Mouse (Mus musculus): ENCODE measurements at regions not wholly inside any gene's neighbourhood (a gene's known extent, or its start where the extent isn't known, plus 50 kb on each side); places are given as distances from the start of the nearest gene placed in this dataset.

- Histone ChIP-seq H3K27me3 (ENCODE audit: control insufficient read depth, insufficient read depth, low read length) (no peaks in the 10 kb centered on the region), H3K4me3 (replicated peaks; ENCODE audit: insufficient read depth, low read depth, low read length) (no peak overlapping the region), H3K27ac (ENCODE audit: insufficient read depth, low read length) (no peak overlapping the region), H3K4me1 (ENCODE audit: control insufficient read depth, insufficient read depth, low read length) (no peaks in the 10 kb centered on the region)
- WGBS = 90% methylated on average over 11 of the region's 11 CpGs
- TF ChIP-seq POLR2A (IDR thresholded peaks at IDR 0.05; ENCODE audit: borderline replicate concordance, insufficient read depth, low read length) (no peak), CTCF (IDR thresholded peaks at IDR 0.05; ENCODE audit: borderline replicate concordance, insufficient read depth, low read depth, low read length) (no peak)
- no peak for DNase-seq
These were observed 159.2 kb upstream of the Fn1 start for GRCm38 (mm10) chr1:71812171-71812695.

GRCm38 (mm10) chr1:71811196-71811788 is 158.3 kb upstream of the Fn1 start:
- WGBS = 96% methylated on average over 11 of the region's 11 CpGs
- TF ChIP-seq POLR2A (IDR thresholded peaks at IDR 0.05; ENCODE audit: borderline replicate concordance, insufficient read depth, low read length) (no peak), CTCF (IDR thresholded peaks at IDR 0.05; ENCODE audit: borderline replicate concordance, insufficient read depth, low read depth, low read length) (no peak)
- Histone ChIP-seq H3K27ac (ENCODE audit: insufficient read depth, low read length) (no peak overlapping the region), H3K27me3 (ENCODE audit: control insufficient read depth, insufficient read depth, low read length) (no peaks in the 10 kb centered on the region), H3K4me3 (replicated peaks; ENCODE audit: insufficient read depth, low read depth, low read length) (no peak overlapping the region), H3K4me1 (ENCODE audit: control insufficient read depth, insufficient read depth, low read length) (no peaks in the 10 kb centered on the region)
- DNase-seq = no peak

- Histone ChIP-seq H3K4me3 (replicated peaks; ENCODE audit: insufficient read depth, low read depth, low read length) (no peak overlapping the region), H3K27ac (ENCODE audit: insufficient read depth, low read length) (no peak overlapping the region), H3K4me1 (ENCODE audit: control insufficient read depth, insufficient read depth, low read length) (no peaks in the 10 kb centered on the region), H3K27me3 (ENCODE audit: control insufficient read depth, insufficient read depth, low read length) (no peaks in the 10 kb centered on the region)
- TF ChIP-seq POLR2A (IDR thresholded peaks at IDR 0.05; ENCODE audit: borderline replicate concordance, insufficient read depth, low read length) = no peak
- 87% methylated on average over 1 of the region's 1 CpGs for WGBS
- DNase-seq = no peak
These were observed 155.0 kb upstream of the Fn1 start for GRCm38 (mm10) chr1:71808005-71808404.

GRCm38 (mm10) chr1:71807586-71807985 is 154.6 kb upstream of the Fn1 start:
- H3K4me3 ChIP-seq (replicated peaks; ENCODE audit: insufficient read depth, low read depth, low read length) = no peak overlapping the region
- WGBS = 56% methylated on average over 4 of the region's 4 CpGs
- no peak overlapping the region for H3K27ac ChIP-seq (ENCODE audit: insufficient read depth, low read length)
- H3K4me1 ChIP-seq (ENCODE audit: control insufficient read depth, insufficient read depth, low read length) = no peaks in the 10 kb centered on the region
- TF ChIP-seq POLR2A (IDR thresholded peaks at IDR 0.05; ENCODE audit: borderline replicate concordance, insufficient read depth, low read length) = no peak
- no peak for TF ChIP-seq CTCF (IDR thresholded peaks at IDR 0.05; ENCODE audit: borderline replicate concordance, insufficient read depth, low read depth, low read length)
- no peak for DNase-seq
- H3K27me3 ChIP-seq (ENCODE audit: control insufficient read depth, insufficient read depth, low read length) = no peaks in the 10 kb centered on the region

GRCm38 (mm10) chr1:71801283-71802066 is 148.5 kb upstream of the Fn1 start:
- DNase-seq = no peak
- no peaks in the 10 kb centered on the region for H3K27me3 ChIP-seq (ENCODE audit: control insufficient read depth, insufficient read depth, low read length)
- H3K4me3 ChIP-seq (replicated peaks; ENCODE audit: insufficient read depth, low read depth, low read length) = no peak overlapping the region
- 57% methylated on average over 9 of the region's 9 CpGs for WGBS
- no peak for TF ChIP-seq POLR2A (IDR thresholded peaks at IDR 0.05; ENCODE audit: borderline replicate concordance, insufficient read depth, low read length)
- no peak for TF ChIP-seq CTCF (IDR thresholded peaks at IDR 0.05; ENCODE audit: borderline replicate concordance, insufficient read depth, low read depth, low read length)
- no peak overlapping the region for H3K27ac ChIP-seq (ENCODE audit: insufficient read depth, low read length)
- no peaks in the 10 kb centered on the region for H3K4me1 ChIP-seq (ENCODE audit: control insufficient read depth, insufficient read depth, low read length)

- no peak for DNase-seq
- WGBS = 45% methylated on average over 2 of the region's 2 CpGs
These were observed 147.6 kb upstream of the Fn1 start for GRCm38 (mm10) chr1:71800581-71800980.

GRCm38 (mm10) chr1:71798636-71799035 is 145.6 kb upstream of the Fn1 start:
- Histone ChIP-seq H3K4me3 (replicated peaks; ENCODE audit: insufficient read depth, low read depth, low read length) (no peak overlapping the region), H3K4me1 (ENCODE audit: control insufficient read depth, insufficient read depth, low read length) (no peaks in the 10 kb centered on the region), H3K27ac (ENCODE audit: insufficient read depth, low read length) (no peak overlapping the region), H3K27me3 (ENCODE audit: control insufficient read depth, insufficient read depth, low read length) (no peaks in the 10 kb centered on the region)
- TF ChIP-seq CTCF (IDR thresholded peaks at IDR 0.05; ENCODE audit: borderline replicate concordance, insufficient read depth, low read depth, low read length) = no peak
- no peak for TF ChIP-seq POLR2A (IDR thresholded peaks at IDR 0.05; ENCODE audit: borderline replicate concordance, insufficient read depth, low read length)
- no peak for DNase-seq
- WGBS = 81% methylated on average over 9 of the region's 9 CpGs

More at GRCm38 (mm10) chr1:71800581-71800980, 147.6 kb upstream of the Fn1 start:
- H3K4me1 ChIP-seq (ENCODE audit: control insufficient read depth, insufficient read depth, low read length) = no peaks in the 10 kb centered on the region
- no peak for TF ChIP-seq CTCF (IDR thresholded peaks at IDR 0.05; ENCODE audit: borderline replicate concordance, insufficient read depth, low read depth, low read length)
- no peak for TF ChIP-seq POLR2A (IDR thresholded peaks at IDR 0.05; ENCODE audit: borderline replicate concordance, insufficient read depth, low read length)
- no peaks in the 10 kb centered on the region for H3K27me3 ChIP-seq (ENCODE audit: control insufficient read depth, insufficient read depth, low read length)
- H3K27ac ChIP-seq (ENCODE audit: insufficient read depth, low read length) = no peak overlapping the region
- H3K4me3 ChIP-seq (replicated peaks; ENCODE audit: insufficient read depth, low read depth, low read length) = no peak overlapping the region

- no peak for DNase-seq
- TF ChIP-seq CTCF (IDR thresholded peaks at IDR 0.05; ENCODE audit: borderline replicate concordance, insufficient read depth, low read depth, low read length) (no peak), POLR2A (IDR thresholded peaks at IDR 0.05; ENCODE audit: borderline replicate concordance, insufficient read depth, low read length) (no peak)
- Histone ChIP-seq H3K27ac (ENCODE audit: insufficient read depth, low read length) (no peak overlapping the region), H3K4me1 (ENCODE audit: control insufficient read depth, insufficient read depth, low read length) (no peaks in the 10 kb centered on the region), H3K27me3 (ENCODE audit: control insufficient read depth, insufficient read depth, low read length) (no peaks in the 10 kb centered on the region), H3K4me3 (replicated peaks; ENCODE audit: insufficient read depth, low read depth, low read length) (no peak overlapping the region)
- whole genome bisulfite sequencing = 34% methylated on average over 1 of the region's 1 CpGs
These were observed 135.4 kb upstream of the Fn1 start for GRCm38 (mm10) chr1:71788408-71788807.
